Mouse (Mus musculus) spleen, adult 2 months (tissue): Measurements from ENCODE around the gene Sdsl.

ENCODE experiments used
- CTCF ChIP-seq: fragments of 200-500 bp; IDR thresholded peaks from 2 replicates; pipeline ENCODE4 v1.5.1; 2011; ENCODE audit warnings: mild to moderate bottlenecking, inconsistent platforms; ENCODE audit not compliant: insufficient read depth, insufficient read length, insufficient replicate concordance; ENCODE audit errors: extremely low read depth
- POLR2A ChIP-seq: fragments of 200-500 bp; IDR thresholded peaks from 2 replicates; pipeline ENCODE4 v1.6.1; 2011; ENCODE audit warnings: low read depth, low read length, inconsistent platforms

DNA sequence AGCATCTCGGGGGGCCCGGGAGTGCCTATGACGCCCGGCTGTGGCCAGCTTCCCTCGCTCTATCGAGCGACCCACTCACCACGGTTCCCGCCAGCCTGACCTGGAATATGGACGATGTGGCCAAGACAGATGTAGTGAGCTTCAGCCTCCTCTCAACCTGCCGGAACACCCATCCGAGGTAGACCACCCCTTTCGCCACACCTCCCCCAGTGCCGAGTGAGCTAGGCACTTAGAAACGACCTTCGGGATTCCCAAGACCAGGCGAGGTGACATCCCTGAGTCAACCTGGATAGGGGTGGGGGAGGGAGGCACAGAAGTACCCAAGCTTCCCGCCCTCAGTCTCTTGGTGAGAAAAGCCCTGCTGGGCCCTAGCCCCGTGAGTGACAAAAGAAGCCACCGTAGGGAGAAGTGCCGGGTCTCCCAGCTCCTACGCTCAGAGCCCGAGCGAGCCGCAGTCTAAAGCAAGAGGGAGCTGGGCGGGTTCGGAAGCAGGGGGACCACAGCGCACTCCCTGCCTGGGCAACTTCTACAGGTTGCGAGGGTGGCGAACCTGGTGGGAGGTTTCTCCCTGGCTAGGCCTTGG lies 41.5 kb downstream of the Sdsl start:
- TF ChIP-seq POLR2A = no peak
- TF ChIP-seq CTCF = no peak
